Mouse (Mus musculus) MEL (cell line): Measurements from ENCODE around the gene Crocc.

ENCODE experiments used
- CTCF ChIP-seq, 3 experiments: IDR thresholded peaks in 2 of 3; conservative IDR thresholded peaks in 1 of 3; 2 replicates each; pipeline ENCODE4 v1.5.1; 2011 to 2012; ENCODE audit warnings: low read length in 3 of 3, low read depth in 2 of 3, mild to moderate bottlenecking in 2 of 3, improper control_type of control experiment in 1 of 3, inconsistent platforms in 1 of 3, mixed read lengths in 1 of 3, moderate library complexity in 1 of 3; ENCODE audit not compliant: control insufficient read depth in 1 of 3, insufficient read depth in 1 of 3, poor library complexity in 1 of 3, severe bottlenecking in 1 of 3
- EP300 ChIP-seq, 2 experiments: IDR thresholded peaks; 2 replicates each; pipeline ENCODE4 v1.6.1; 2011; ENCODE audit warnings: improper control_type of control experiment in 2 of 2, low read length in 2 of 2, low read depth in 1 of 2, mild to moderate bottlenecking in 1 of 2
- ETS1 ChIP-seq: IDR thresholded peaks from 2 replicates; pipeline ENCODE4 v1.6.1; 2012; ENCODE audit warnings: low read depth, mild to moderate bottlenecking, inconsistent platforms, low read length, improper control_type of control experiment, moderate library complexity
- HCFC1 ChIP-seq: IDR thresholded peaks from 2 replicates; pipeline ENCODE4 v1.6.1; 2012; ENCODE audit warnings: low read depth, mild to moderate bottlenecking, inconsistent platforms, low read length, improper control_type of control experiment, moderate library complexity
- KAT2A ChIP-seq: conservative IDR thresholded peaks from 2 replicates; pipeline ENCODE4 v1.6.1; 2012; ENCODE audit warnings: low read depth, low read length, improper control_type of control experiment, inconsistent platforms
- MAFK ChIP-seq: IDR thresholded peaks from 2 replicates; pipeline ENCODE4 v1.6.1; 2011; ENCODE audit warnings: low read depth, mild to moderate bottlenecking, low read length, improper control_type of control experiment, borderline replicate concordance
- MYB ChIP-seq: IDR thresholded peaks from 2 replicates; pipeline ENCODE4 v1.6.1; 2011; ENCODE audit warnings: mild to moderate bottlenecking, low read depth, low read length, improper control_type of control experiment
- NRF1 ChIP-seq: IDR thresholded peaks from 2 replicates; pipeline ENCODE4 v1.6.1; 2014; ENCODE audit warnings: low read depth, mild to moderate bottlenecking, inconsistent platforms, low read length, improper control_type of control experiment, moderate library complexity; ENCODE audit not compliant: poor library complexity, insufficient read depth, severe bottlenecking
- POLR2A ChIP-seq, 2 experiments: IDR thresholded peaks; 2 replicates each; pipeline ENCODE4 v1.6.1; 2011 to 2012; ENCODE audit warnings: low read length in 2 of 2, mild to moderate bottlenecking in 2 of 2, control low read depth in 1 of 2, improper control_type of control experiment in 1 of 2, low read depth in 1 of 2, moderate library complexity in 1 of 2; ENCODE audit not compliant: control insufficient read depth in 1 of 2, insufficient read depth in 1 of 2, poor library complexity in 1 of 2
- TCF12 ChIP-seq: IDR thresholded peaks from 2 replicates; pipeline ENCODE4 v1.6.1; 2014; ENCODE audit warnings: low read depth, mild to moderate bottlenecking, inconsistent platforms, low read length, improper control_type of control experiment, moderate library complexity
- UBTF ChIP-seq: IDR thresholded peaks from 2 replicates; pipeline ENCODE4 v1.6.1; 2012; ENCODE audit warnings: low read depth, mild to moderate bottlenecking, inconsistent platforms, low read length, improper control_type of control experiment, moderate library complexity, borderline replicate concordance; ENCODE audit not compliant: insufficient read depth
- USF1 ChIP-seq: IDR thresholded peaks from 2 replicates; pipeline ENCODE4 v1.6.1; 2014; ENCODE audit warnings: low read depth, mild to moderate bottlenecking, inconsistent platforms, low read length, improper control_type of control experiment, moderate library complexity
- ZMIZ1 ChIP-seq: IDR thresholded peaks from 2 replicates; pipeline ENCODE4 v1.6.1; 2012; ENCODE audit warnings: low read depth, mild to moderate bottlenecking, inconsistent platforms, low read length, improper control_type of control experiment, moderate library complexity
- ZNF384 ChIP-seq: IDR thresholded peaks from 2 replicates; pipeline ENCODE4 v1.6.1; 2012; ENCODE audit warnings: low read depth, mild to moderate bottlenecking, inconsistent platforms, low read length, improper control_type of control experiment

GRCm38 (mm10) chr4:141010526-141010925, 49.8 kb downstream of the Crocc start:
- no peak for TF ChIP-seq EP300 (IDR thresholded peaks at IDR 0.05; ENCODE audit: low read depth in 1 of 2, low read length in 2 of 2)
- no peak for TF ChIP-seq USF1
- no peak for TF ChIP-seq HCFC1
- TF ChIP-seq ZNF384 = no peak
- TF ChIP-seq TCF12 = no peak
- no peak for TF ChIP-seq CTCF (IDR thresholded peaks at IDR 0.05 in 2 of 3, conservative IDR thresholded peaks at IDR 0.05 in 1 of 3; ENCODE audit: control insufficient read depth in 1 of 3, insufficient read depth in 1 of 3, low read depth in 2 of 3, low read length in 3 of 3, poor library complexity in 1 of 3, severe bottlenecking in 1 of 3)
- no peak for TF ChIP-seq UBTF
- TF ChIP-seq NRF1 = no peak
- TF ChIP-seq POLR2A (IDR thresholded peaks at IDR 0.05; ENCODE audit: control insufficient read depth in 1 of 2, insufficient read depth in 1 of 2, low read depth in 1 of 2, low read length in 2 of 2, poor library complexity in 1 of 2) = no peak
- TF ChIP-seq KAT2A = no peak
- no peak for TF ChIP-seq MAFK
- TF ChIP-seq ETS1 = no peak
- TF ChIP-seq MYB = no peak
- no peak for TF ChIP-seq ZMIZ1
